Mouse (Mus musculus): ENCODE data around the gene Elp6. TPM values are rescaled to one million over a fixed set of nuclear protein-coding genes. Genes with fewer than 3 reads are reported as not detected.

Elp6 gene
- polyA plus RNA-seq, 1 experiment = 26.0 TPM

DNA sequence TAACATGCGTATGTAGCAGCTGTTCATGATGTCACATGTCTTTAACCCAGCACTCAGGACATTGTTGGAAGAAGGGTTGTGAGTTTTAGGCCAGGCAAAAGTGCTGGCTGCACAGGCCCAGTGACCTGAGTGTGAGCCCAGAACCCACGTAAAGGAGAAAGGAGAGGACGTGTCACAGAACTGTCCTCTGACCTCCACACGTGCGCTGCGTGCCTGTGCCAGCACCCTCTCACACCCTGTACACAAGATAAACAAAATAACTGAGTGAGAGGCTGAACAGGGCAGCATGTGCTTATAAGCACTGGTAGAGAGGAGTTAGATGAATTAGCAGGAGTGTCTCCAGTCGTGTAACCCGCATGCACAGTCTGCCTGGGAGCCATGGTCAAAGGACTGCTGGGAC is 11.5 kb downstream of the Elp6 start:
- H3ac ChIP-seq (ENCODE audit: control insufficient read depth, insufficient read length, low read depth) = no peak overlapping the region
- H3K27me3 ChIP-seq (ENCODE audit: control insufficient read depth, insufficient read depth, insufficient read length) = no peaks in the 10 kb centered on the region
- no peaks in the 10 kb centered on the region for H3K79me2 ChIP-seq (ENCODE audit: control insufficient read depth, insufficient read depth)
- H3K36me3 ChIP-seq (ENCODE audit: control insufficient read depth, insufficient read depth) = peaks cover 11% of the 10 kb centered on the region
- TF ChIP-seq MYOG (IDR thresholded peaks at IDR 0.05; ENCODE audit: control insufficient read depth, extremely low read depth, insufficient read length) (no peak), MYOD1 (IDR thresholded peaks at IDR 0.05; ENCODE audit: control insufficient read depth, insufficient read length, low read depth) (no peak), CTCF (IDR thresholded peaks at IDR 0.05; ENCODE audit: control insufficient read depth, insufficient read depth, insufficient read length) (no peak), MAX (IDR thresholded peaks at IDR 0.05) (no peak), USF1 (IDR thresholded peaks at IDR 0.05; ENCODE audit: low read depth) (no peak), CEBPB (IDR thresholded peaks at IDR 0.05; ENCODE audit: low read depth) (no peak), FOSL1 (IDR thresholded peaks at IDR 0.05; ENCODE audit: insufficient read depth, low read length, poor library complexity, severe bottlenecking) (no peak)
- H3K79me3 ChIP-seq (ENCODE audit: low read depth) = no peaks in the 10 kb centered on the region
- H3K4me3 ChIP-seq (ENCODE audit: insufficient read depth, poor library complexity, severe bottlenecking) = no peak overlapping the region

DNA sequence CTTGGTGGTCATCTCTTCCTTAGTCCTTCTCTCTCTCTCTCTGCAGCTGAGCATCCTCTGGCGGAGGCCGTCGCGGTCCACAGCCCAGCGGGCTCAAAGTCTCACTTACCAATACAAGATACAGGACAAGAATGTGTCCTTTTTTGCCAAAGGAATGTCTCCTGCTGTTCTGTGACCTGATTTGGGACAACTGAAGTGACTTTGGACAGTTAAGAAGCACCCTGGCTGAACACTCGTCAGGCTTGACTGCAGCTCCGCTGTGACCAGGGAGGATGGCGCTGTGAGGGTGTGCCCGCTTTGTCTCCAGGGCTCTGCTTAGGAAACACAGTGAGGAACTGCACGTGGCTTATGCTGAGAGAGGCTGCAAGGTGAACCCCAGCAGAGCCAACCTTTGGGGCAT is 15.8 kb downstream of the Elp6 start:
- Histone ChIP-seq H3K27me3 (ENCODE audit: control insufficient read depth, insufficient read depth, insufficient read length) (no peaks in the 10 kb centered on the region), H3K36me3 (ENCODE audit: control insufficient read depth, insufficient read depth) (peaks cover 7% of the 10 kb centered on the region), H3K79me2 (ENCODE audit: control insufficient read depth, insufficient read depth) (no peaks in the 10 kb centered on the region), H3K4me3 (ENCODE audit: insufficient read depth, poor library complexity, severe bottlenecking) (no peak overlapping the region), H3K79me3 (ENCODE audit: low read depth) (no peaks in the 10 kb centered on the region), H3ac (ENCODE audit: control insufficient read depth, insufficient read length, low read depth) (no peak overlapping the region)
- TF ChIP-seq CTCF (IDR thresholded peaks at IDR 0.05; ENCODE audit: control insufficient read depth, insufficient read depth, insufficient read length) (no peak), FOSL1 (IDR thresholded peaks at IDR 0.05; ENCODE audit: insufficient read depth, low read length, poor library complexity, severe bottlenecking) (no peak)

DNA sequence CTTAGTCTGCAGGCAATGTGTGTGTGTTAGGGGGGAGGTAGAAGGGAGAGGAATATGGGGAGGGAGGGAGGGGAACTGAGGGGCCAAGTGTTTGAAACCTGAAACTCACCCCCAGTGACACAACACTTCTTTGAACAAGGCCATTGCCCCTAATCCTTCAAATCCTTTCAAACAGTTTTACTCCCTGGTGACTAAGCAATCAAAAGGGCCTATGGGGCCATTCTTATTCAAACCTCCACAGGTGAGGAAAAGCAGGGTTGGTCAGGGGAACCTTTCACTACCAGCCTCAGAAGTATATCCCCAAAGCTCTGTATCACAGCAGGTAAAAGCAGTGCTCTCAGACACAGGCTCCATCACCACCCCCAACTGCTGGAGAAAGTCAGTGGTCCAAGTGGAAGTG is 18.0 kb downstream of the Elp6 start:
- no peaks in the 10 kb centered on the region for H3K79me3 ChIP-seq (ENCODE audit: low read depth)
- H3ac ChIP-seq (ENCODE audit: control insufficient read depth, insufficient read length, low read depth) = no peak overlapping the region
- TF ChIP-seq MYOD1 (IDR thresholded peaks at IDR 0.05; ENCODE audit: control insufficient read depth, insufficient read length, low read depth) (no peak), MAX (IDR thresholded peaks at IDR 0.05) (no peak), CEBPB (IDR thresholded peaks at IDR 0.05; ENCODE audit: low read depth) (no peak), CTCF (IDR thresholded peaks at IDR 0.05; ENCODE audit: control insufficient read depth, insufficient read depth, insufficient read length) (no peak), USF1 (IDR thresholded peaks at IDR 0.05; ENCODE audit: low read depth) (no peak), FOSL1 (IDR thresholded peaks at IDR 0.05; ENCODE audit: insufficient read depth, low read length, poor library complexity, severe bottlenecking) (no peak), MYOG (IDR thresholded peaks at IDR 0.05; ENCODE audit: control insufficient read depth, extremely low read depth, insufficient read length) (no peak)
- no peaks in the 10 kb centered on the region for H3K79me2 ChIP-seq (ENCODE audit: control insufficient read depth, insufficient read depth)
- H3K36me3 ChIP-seq (ENCODE audit: control insufficient read depth, insufficient read depth) = peaks cover 7% of the 10 kb centered on the region
- H3K4me3 ChIP-seq (ENCODE audit: insufficient read depth, poor library complexity, severe bottlenecking) = no peak overlapping the region
- H3K27me3 ChIP-seq (ENCODE audit: control insufficient read depth, insufficient read depth, insufficient read length) = no peaks in the 10 kb centered on the region

DNA sequence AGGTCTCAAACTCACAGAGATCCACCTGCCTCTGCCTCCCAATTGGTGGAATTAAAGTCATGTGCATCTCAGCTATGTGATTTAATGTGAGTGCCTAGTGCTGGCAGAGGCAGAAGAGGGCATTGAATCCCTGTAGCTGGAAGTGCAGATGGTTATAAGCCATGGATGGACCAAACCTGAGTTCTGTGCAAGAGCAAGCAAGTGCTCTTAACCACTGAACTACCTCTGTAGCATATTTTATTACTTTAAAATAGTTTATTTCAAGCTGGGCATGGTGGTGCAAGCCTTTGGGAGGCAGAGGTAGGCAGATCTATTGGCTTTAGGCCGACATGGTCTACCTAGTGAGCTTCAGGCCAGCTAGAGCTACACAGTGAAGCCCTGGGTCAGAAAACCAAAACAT is 19.2 kb downstream of the Elp6 start:
- Histone ChIP-seq H3K79me2 (ENCODE audit: control insufficient read depth, insufficient read depth) (no peaks in the 10 kb centered on the region), H3ac (ENCODE audit: control insufficient read depth, insufficient read length, low read depth) (no peak overlapping the region), H3K79me3 (ENCODE audit: low read depth) (no peaks in the 10 kb centered on the region), H3K27me3 (ENCODE audit: control insufficient read depth, insufficient read depth, insufficient read length) (no peaks in the 10 kb centered on the region), H3K36me3 (ENCODE audit: control insufficient read depth, insufficient read depth) (peaks cover 7% of the 10 kb centered on the region), H3K4me3 (ENCODE audit: insufficient read depth, poor library complexity, severe bottlenecking) (no peak overlapping the region)
- TF ChIP-seq MAX (IDR thresholded peaks at IDR 0.05) (no peak), CEBPB (IDR thresholded peaks at IDR 0.05; ENCODE audit: low read depth) (no peak), FOSL1 (IDR thresholded peaks at IDR 0.05; ENCODE audit: insufficient read depth, low read length, poor library complexity, severe bottlenecking) (no peak), CTCF (IDR thresholded peaks at IDR 0.05; ENCODE audit: control insufficient read depth, insufficient read depth, insufficient read length) (no peak)

DNA sequence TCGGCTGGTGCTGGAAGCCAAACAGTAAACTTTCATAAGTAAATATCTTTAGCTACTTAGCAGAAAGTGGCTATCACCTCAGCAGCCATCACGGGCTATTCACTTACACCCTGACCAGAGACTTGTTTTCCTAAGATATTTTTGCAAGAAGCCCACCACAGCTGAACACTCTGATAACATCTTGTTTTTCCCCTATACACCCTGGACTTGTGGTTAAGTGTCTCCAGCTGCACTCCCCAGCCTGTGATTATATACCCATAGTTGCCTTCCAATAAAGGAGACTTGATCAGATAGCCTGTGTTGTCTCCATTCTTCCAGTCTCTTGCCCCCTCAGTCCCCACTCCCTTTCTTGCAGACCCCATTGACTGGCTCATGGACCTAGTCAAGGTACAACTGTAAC is 23.2 kb downstream of the Elp6 start:
- Histone ChIP-seq H3K4me3 (ENCODE audit: insufficient read depth, poor library complexity, severe bottlenecking) (no peak overlapping the region), H3K36me3 (ENCODE audit: control insufficient read depth, insufficient read depth) (no peaks in the 10 kb centered on the region), H3K79me3 (ENCODE audit: low read depth) (no peaks in the 10 kb centered on the region), H3K27me3 (ENCODE audit: control insufficient read depth, insufficient read depth, insufficient read length) (no peaks in the 10 kb centered on the region), H3ac (ENCODE audit: control insufficient read depth, insufficient read length, low read depth) (no peak overlapping the region), H3K79me2 (ENCODE audit: control insufficient read depth, insufficient read depth) (no peaks in the 10 kb centered on the region)
- TF ChIP-seq MYOD1 (IDR thresholded peaks at IDR 0.05; ENCODE audit: control insufficient read depth, insufficient read length, low read depth) (no peak), MYOG (IDR thresholded peaks at IDR 0.05; ENCODE audit: control insufficient read depth, extremely low read depth, insufficient read length) (no peak)

- H3K36me3 ChIP-seq (ENCODE audit: control insufficient read depth, insufficient read depth) = no peaks in the 10 kb centered on the region
- TF ChIP-seq USF1 (IDR thresholded peaks at IDR 0.05; ENCODE audit: low read depth) = no peak
- H3K27me3 ChIP-seq (ENCODE audit: control insufficient read depth, insufficient read depth, insufficient read length) = no peaks in the 10 kb centered on the region
- H3ac ChIP-seq (ENCODE audit: control insufficient read depth, insufficient read length, low read depth) = no peak overlapping the region
- H3K79me3 ChIP-seq (ENCODE audit: low read depth) = peaks cover 1% of the 10 kb centered on the region
- no peak overlapping the region for H3K4me3 ChIP-seq (ENCODE audit: insufficient read depth, poor library complexity, severe bottlenecking)
- peaks cover 8% of the 10 kb centered on the region for H3K79me2 ChIP-seq (ENCODE audit: control insufficient read depth, insufficient read depth)
These were observed 24.1 kb downstream of the Elp6 start for GRCm38 (mm10) chr9:110328946-110329630.

Measured in C2C12 (cell line).